Mouse (Mus musculus): ENCODE measurements around the gene Immp2l.

DNA sequence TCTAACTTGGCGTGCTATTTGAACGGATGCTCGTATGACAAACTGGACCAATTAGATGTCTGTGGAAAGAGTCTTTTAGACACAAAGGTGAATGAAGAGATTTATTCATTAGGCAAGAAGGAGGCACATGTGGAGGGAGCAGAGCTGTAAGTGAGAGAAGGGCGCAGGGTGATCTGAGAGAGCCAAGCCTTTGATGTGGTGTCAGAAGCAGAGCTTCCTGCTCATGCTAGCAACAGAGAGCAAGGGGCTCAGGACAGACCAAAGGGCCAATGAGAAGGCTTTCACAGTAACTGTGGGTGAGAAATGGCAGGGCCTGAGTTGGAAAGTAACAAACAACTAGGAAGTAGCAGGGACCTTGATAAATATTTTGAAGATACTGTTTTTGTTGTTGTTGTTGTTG lies 143.9 kb downstream of the Immp2l start:
- TF ChIP-seq CTCF (IDR thresholded peaks at IDR 0.05; ENCODE audit: low read depth, low read length) (no peak), POLR2A (IDR thresholded peaks at IDR 0.05; ENCODE audit: extremely low read depth, insufficient read depth, low read length) (no peak)

Data from liver, adult 2 months (tissue).